In the genomic region with DNA sequence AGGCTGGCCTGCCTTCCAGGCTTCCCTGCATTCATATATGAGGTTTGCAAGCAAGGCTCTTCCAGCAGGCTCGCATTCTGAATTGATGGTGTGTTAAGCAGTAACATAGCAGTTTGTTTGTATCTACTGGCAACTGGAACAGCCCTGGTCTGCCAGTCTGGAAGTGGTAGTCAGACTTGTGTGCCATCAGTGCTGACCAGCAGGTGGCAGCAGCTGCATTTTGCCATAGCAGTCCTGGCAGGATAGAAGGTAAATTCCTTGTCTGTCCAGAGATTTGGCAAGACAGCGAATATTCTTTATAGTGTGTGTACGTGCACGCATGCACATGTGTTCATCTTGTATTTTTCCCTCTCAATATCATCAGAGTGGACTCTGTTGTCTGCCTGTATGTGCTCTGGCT, we compare ENCODE assay signal across 8 mouse cellular contexts.
A peak's percentile ranks its signal among the peaks of the same experiment; 100 is the strongest.
DNase-seq lines count a peak whose midpoint lies in the region; ATAC-seq and TF ChIP-seq lines count a peak whose summit lies in the region.

No protein-coding gene starts in this region.

- H3K4me3 ChIP-seq in heart, embryonic 12.5 days: no peak overlapping the region
- H3K4me3 ChIP-seq in kidney, postnatal 0 days (replicated peaks; ENCODE audit: low read depth, low read length): no peak overlapping the region
- no peak overlapping the region for H3K4me3 ChIP-seq in liver, adult 2 months (ENCODE audit: insufficient read depth, low read depth, low read length)
- no peak overlapping the region for H3K4me3 ChIP-seq in neural tube, embryonic 11.5 days (ENCODE audit: low read depth, low read length)
- H3K4me3 ChIP-seq in stomach, postnatal 0 days (ENCODE audit: low read depth, low read length): no peak overlapping the region

- no peaks in the 10 kb centered on the region for H3K9me3 ChIP-seq in heart, embryonic 12.5 days (replicated peaks)
- no peaks in the 10 kb centered on the region for H3K9me3 ChIP-seq in kidney, postnatal 0 days (replicated peaks; ENCODE audit: low read length)
- H3K9me3 ChIP-seq in neural tube, embryonic 11.5 days (ENCODE audit: control insufficient read depth, low read length): no peaks in the 10 kb centered on the region
- no peaks in the 10 kb centered on the region for H3K9me3 ChIP-seq in stomach, postnatal 0 days (ENCODE audit: control insufficient read depth, low read length)

- 33% methylated on average over 4 of the region's 4 CpGs for WGBS in heart, embryonic 12.5 days
- WGBS in kidney, postnatal 0 days: 24% methylated on average over 4 of the region's 4 CpGs
- 8% methylated on average over 4 of the region's 4 CpGs for WGBS in liver, adult 2 months
- 52% methylated on average over 4 of the region's 4 CpGs for WGBS in neural tube, embryonic 11.5 days
- 15% methylated on average over 4 of the region's 4 CpGs for WGBS in stomach, postnatal 0 days

- H3K9ac ChIP-seq in heart, embryonic 12.5 days: no peak overlapping the region
- no peak overlapping the region for H3K9ac ChIP-seq in kidney, postnatal 0 days (ENCODE audit: low read depth, low read length)
- no peak overlapping the region for H3K9ac ChIP-seq in liver, adult 2 months (ENCODE audit: low read depth, low read length)
- no peak overlapping the region for H3K9ac ChIP-seq in neural tube, embryonic 11.5 days (ENCODE audit: low read length)
- no peak overlapping the region for H3K9ac ChIP-seq in stomach, postnatal 0 days (ENCODE audit: low read length)

- TF ChIP-seq CTCF in kidney, postnatal 0 days (IDR thresholded peaks at IDR 0.05; ENCODE audit: low read depth): peak; percentile 98
- peak; percentile 98 for TF ChIP-seq CTCF in liver, adult 2 months (IDR thresholded peaks at IDR 0.05; ENCODE audit: low read depth, low read length)
- peak; percentile 98 for TF ChIP-seq CTCF in stomach, postnatal 0 days (IDR thresholded peaks at IDR 0.05; ENCODE audit: low read depth)

- DNase-seq in B cell, adult 2 months: peak; percentile 55 to 58
- peak; percentile 95 for DNase-seq in brain, adult 2 months (ENCODE audit: low read depth, low spot score)
- peak; percentile 83 for DNase-seq in kidney, postnatal 0 days (ENCODE audit: low spot score)
- DNase-seq in liver, adult 2 months (ENCODE audit: extremely low read depth, low read depth, low spot score): peak; percentile 73
- peak; percentile 78 for DNase-seq in neural tube, embryonic 11.5 days (ENCODE audit: low spot score)
- DNase-seq in stomach, postnatal 0 days (ENCODE audit: low spot score): peak; percentile 85

- no peak for TF ChIP-seq EP300 in stomach, postnatal 0 days (optimal IDR thresholded peaks at IDR 0.05)

- peak; percentile 65; the same call in 1 of the 2 replicates for ATAC-seq in erythroid progenitor cell, adult 5-6 weeks (replicated peaks; ENCODE audit: low FRiP score, poor library complexity, severe bottlenecking)
- ATAC-seq in heart, embryonic 12.5 days (ENCODE audit: insufficient number of reproducible peaks, low FRiP score): 0 out of 2 replicates have a peak, but pooled peaks have one; percentile 52
- peak; percentile 76; the same call in 1 of the 2 replicates for ATAC-seq in kidney, postnatal 0 days (replicated peaks; ENCODE audit: low FRiP score, low read depth)
- peak; percentile 65; the same call in 1 of the 2 replicates for ATAC-seq in neural tube, embryonic 11.5 days (ENCODE audit: insufficient read depth, low FRiP score, low TSS enrichment)
- peak; percentile 77 for ATAC-seq in stomach, postnatal 0 days (ENCODE audit: low FRiP score, low TSS enrichment)

- H3K4me2 ChIP-seq in heart, embryonic 12.5 days: no peak overlapping the region
- no peak overlapping the region for H3K4me2 ChIP-seq in kidney, postnatal 0 days (ENCODE audit: low read length)
- no peak overlapping the region for H3K4me2 ChIP-seq in neural tube, embryonic 11.5 days (ENCODE audit: low read depth)
- no peak overlapping the region for H3K4me2 ChIP-seq in stomach, postnatal 0 days (replicated peaks; ENCODE audit: low read depth)

- no peak overlapping the region for H3K27ac ChIP-seq in heart, embryonic 12.5 days (ENCODE audit: poor library complexity, severe bottlenecking)
- no peak overlapping the region for H3K27ac ChIP-seq in kidney, postnatal 0 days
- H3K27ac ChIP-seq in liver, adult 2 months (replicated peaks; ENCODE audit: insufficient read depth, low read depth, low read length): no peak overlapping the region
- no peak overlapping the region for H3K27ac ChIP-seq in neural tube, embryonic 11.5 days (ENCODE audit: low read depth, low read length)
- H3K27ac ChIP-seq in stomach, postnatal 0 days (replicated peaks): no peak overlapping the region

- H3K36me3 ChIP-seq in heart, embryonic 12.5 days: no peaks in the 10 kb centered on the region
- no peaks in the 10 kb centered on the region for H3K36me3 ChIP-seq in kidney, postnatal 0 days (ENCODE audit: insufficient read depth, low read length)
- H3K36me3 ChIP-seq in liver, adult 2 months (ENCODE audit: control insufficient read depth, insufficient read depth, low read length): no peaks in the 10 kb centered on the region
- H3K36me3 ChIP-seq in neural tube, embryonic 11.5 days (ENCODE audit: control insufficient read depth, insufficient read depth, low read length): no peaks in the 10 kb centered on the region
- H3K36me3 ChIP-seq in stomach, postnatal 0 days (ENCODE audit: control insufficient read depth, insufficient read depth, low read length): no peaks in the 10 kb centered on the region

- TF ChIP-seq POLR2A in liver, adult 2 months (IDR thresholded peaks at IDR 0.05; ENCODE audit: extremely low read depth, insufficient read depth, low read length): no peak

- H3K4me1 ChIP-seq in heart, embryonic 12.5 days (replicated peaks): peaks cover 68% of the 10 kb centered on the region
- H3K4me1 ChIP-seq in kidney, postnatal 0 days (replicated peaks; ENCODE audit: insufficient read depth, low read length): no peaks in the 10 kb centered on the region
- H3K4me1 ChIP-seq in liver, adult 2 months (ENCODE audit: control insufficient read depth, insufficient read depth, low read length): no peaks in the 10 kb centered on the region; the same call in 1 of the 2 replicates
- 0 out of 2 replicates have a peak, but pooled peaks cover 6% of the 10 kb centered on the region for H3K4me1 ChIP-seq in neural tube, embryonic 11.5 days (ENCODE audit: control insufficient read depth, insufficient read depth, low read length)
- H3K4me1 ChIP-seq in stomach, postnatal 0 days (replicated peaks; ENCODE audit: control insufficient read depth, insufficient read depth): no peaks in the 10 kb centered on the region

- peaks cover 3% of the 10 kb centered on the region; the same call in 1 of the 2 replicates for H3K79me2 ChIP-seq in liver, adult 2 months (ENCODE audit: control insufficient read depth, insufficient read depth, low read length)

- H3K27me3 ChIP-seq in heart, embryonic 12.5 days (replicated peaks): no peaks in the 10 kb centered on the region
- H3K27me3 ChIP-seq in kidney, postnatal 0 days (ENCODE audit: insufficient read depth, low read length): no peaks in the 10 kb centered on the region
- no peaks in the 10 kb centered on the region for H3K27me3 ChIP-seq in liver, adult 2 months (ENCODE audit: control insufficient read depth, insufficient read depth, low read length)
- H3K27me3 ChIP-seq in neural tube, embryonic 11.5 days (ENCODE audit: control insufficient read depth, insufficient read depth, low read length): no peaks in the 10 kb centered on the region
- H3K27me3 ChIP-seq in stomach, postnatal 0 days (ENCODE audit: control insufficient read depth, insufficient read depth, low read length): no peaks in the 10 kb centered on the region
